Mouse (Mus musculus) midbrain, embryonic 12.5 days (tissue): ENCODE results near the gene Ampd1. TPM values are rescaled to one million over a fixed set of nuclear protein-coding genes. Genes with fewer than 3 reads are reported as not detected.

ENCODE experiments used
- ATAC-seq: fragments of 200-750 bp; cut with Nextera tagmentation; 2 replicates; pipeline ENCODE4 v1.8.0; 2017; ENCODE audit warnings: low read depth, moderate TSS enrichment, moderate library complexity; ENCODE audit not compliant: low FRiP score
- H3K27ac ChIP-seq: fragments of 300-500 bp; sonication (generic); replicated peaks from 2 replicates; pipeline ENCODE4 v1.5.1; 2016; ENCODE audit warnings: mild to moderate bottlenecking
- H3K27me3 ChIP-seq: fragments of 300-500 bp; sonication (generic); 2 replicates; pipeline ENCODE4 v1.6.1; 2016; ENCODE audit warnings: mild to moderate bottlenecking
- H3K36me3 ChIP-seq: fragments of 300-500 bp; sonication (generic); 2 replicates; pipeline ENCODE4 v1.6.1; 2016
- H3K4me1 ChIP-seq: fragments of 300-500 bp; sonication (generic); 2 replicates; pipeline ENCODE4 v1.6.1; 2016
- H3K4me2 ChIP-seq: fragments of 300-500 bp; sonication (generic); replicated peaks from 2 replicates; pipeline ENCODE4 v1.6.1; 2016; ENCODE audit warnings: mild to moderate bottlenecking, moderate library complexity
- H3K4me3 ChIP-seq: fragments of 300-500 bp; sonication (generic); 2 replicates; pipeline ENCODE4 v1.5.1; 2016; ENCODE audit warnings: mild to moderate bottlenecking
- H3K9ac ChIP-seq: fragments of 300-500 bp; sonication (generic); replicated peaks from 2 replicates; pipeline ENCODE4 v1.6.1; 2016; ENCODE audit warnings: mild to moderate bottlenecking, moderate library complexity
- H3K9me3 ChIP-seq: fragments of 300-500 bp; sonication (generic); 2 replicates; pipeline ENCODE4 v1.6.1; 2016; ENCODE audit warnings: mild to moderate bottlenecking
- WGBS: fragments of 180-500 bp; shearing (Covaris S2); methylation state at CpG from one replicate; pipeline ENCODE4 v1.1.7; 2016; 5-methylcytosine and 5-hydroxymethylcytosine counted together
- polyA plus RNA-seq: library from polyadenylated mRNA; unstranded; fragments of >200 nt; fragmentation: Nextera tagmentation; extraction: Ambion mirVana; gene quantifications from 2 replicates; pipeline ENCODE4 v1.2.1, GENCODE M21; 2016

Gene Ampd1
- 0.16 and 0.18 TPM in 2 replicates for polyA plus RNA-seq

GRCm38 (mm10) chr3:103073771-103074170 is at the start of gene Ampd1:
TSS of gene Ampd1 (plus strand) at chr3:103074014.
- H3K4me2 ChIP-seq: no peak within 1 kb of the TSS
- WGBS: 81% methylated on average over 5 of the region's 5 CpGs
- H3K36me3 ChIP-seq: peaks cover 7% of the 10 kb centered on the region
- no peaks in the 10 kb centered on the region for H3K4me1 ChIP-seq
- H3K9ac ChIP-seq: no peak within 1 kb of the TSS
- H3K9me3 ChIP-seq: no peaks in the 10 kb centered on the region
- no peak for ATAC-seq
- no peaks in the 10 kb centered on the region for H3K27me3 ChIP-seq
- no peak within 1 kb of the TSS for H3K4me3 ChIP-seq
- H3K27ac ChIP-seq: no peak within 1 kb of the TSS

DNA sequence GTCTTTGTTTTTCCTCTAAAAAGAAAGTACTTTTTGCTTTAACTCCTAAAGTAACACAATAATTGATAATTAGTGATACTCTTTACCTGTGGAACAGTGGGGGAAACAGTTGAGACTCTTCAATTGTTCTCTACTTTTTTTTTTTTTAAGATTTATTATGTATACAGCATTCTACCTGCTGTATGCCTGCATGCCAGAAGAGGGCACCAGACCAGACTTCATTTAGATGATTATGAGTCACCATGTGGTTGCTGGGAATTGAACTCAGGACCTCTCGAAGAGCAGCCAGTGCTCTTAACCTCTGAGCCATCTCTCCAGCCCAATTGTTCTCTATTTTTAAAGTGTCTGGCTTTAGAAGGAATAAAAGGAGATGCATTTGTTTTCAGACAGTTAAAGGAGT is 47.6 kb upstream of the Ampd1 start:
- Histone ChIP-seq H3K9ac (no peak overlapping the region), H3K27ac (no peak overlapping the region), H3K4me2 (no peak overlapping the region), H3K36me3 (peaks cover 31% of the 10 kb centered on the region), H3K4me1 (peaks cover 8% of the 10 kb centered on the region), H3K27me3 (no peaks in the 10 kb centered on the region), H3K9me3 (no peaks in the 10 kb centered on the region), H3K4me3 (no peak overlapping the region)
- ATAC-seq: no peak
- 90% methylated on average over 1 of the region's 1 CpGs for WGBS

DNA sequence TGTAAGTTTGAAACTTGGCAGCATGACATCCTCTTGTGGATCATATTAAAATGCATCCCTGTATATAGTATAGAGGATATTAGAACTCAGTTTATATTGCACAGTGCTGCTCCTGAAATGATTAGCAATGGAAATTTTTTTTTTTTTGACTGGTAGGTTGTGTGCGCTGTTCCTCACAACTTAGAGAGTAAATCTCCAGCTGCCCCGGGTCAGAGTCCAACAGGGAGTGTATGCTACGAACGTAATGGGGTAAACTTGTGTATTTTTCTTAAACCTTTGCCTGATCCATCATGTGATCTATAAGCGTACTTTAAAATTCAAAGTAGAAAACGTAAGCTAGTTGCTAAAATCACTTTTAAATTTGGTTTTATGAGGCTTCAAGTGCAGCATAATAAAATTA is 33.5 kb upstream of the Ampd1 start:
- Histone ChIP-seq H3K36me3 (peaks cover 52% of the 10 kb centered on the region), H3K9me3 (no peaks in the 10 kb centered on the region), H3K4me1 (no peaks in the 10 kb centered on the region), H3K4me3 (no peak overlapping the region), H3K27me3 (no peaks in the 10 kb centered on the region), H3K9ac (no peak overlapping the region), H3K27ac (no peak overlapping the region), H3K4me2 (no peak overlapping the region)
- WGBS: 97% methylated on average over 6 of the region's 6 CpGs
- ATAC-seq: no peak

DNA sequence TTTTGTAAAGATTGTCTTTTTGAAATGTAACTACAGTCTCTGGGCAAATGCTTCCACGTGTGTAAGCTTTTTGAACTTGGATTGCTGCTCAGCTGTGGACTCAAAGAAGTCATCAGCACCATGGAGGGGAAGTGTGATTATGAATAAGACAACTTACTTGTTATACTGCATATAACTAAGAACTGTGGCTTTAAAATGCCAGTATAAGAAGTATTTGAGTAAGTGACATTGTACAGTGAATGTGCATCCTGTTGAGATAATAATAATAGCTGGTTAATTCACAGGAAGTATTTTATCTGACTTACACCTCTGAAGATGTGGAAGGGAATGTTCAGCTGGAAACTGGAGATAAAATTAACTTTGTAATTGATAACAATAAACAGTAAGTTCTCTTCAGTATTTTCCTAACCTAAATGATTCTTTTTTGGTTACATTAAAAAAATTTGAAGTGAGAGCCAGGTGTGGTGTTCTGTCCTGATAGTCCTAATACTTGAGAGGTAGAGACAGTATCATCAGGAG is 32.9 kb upstream of the Ampd1 start:
- WGBS: 85% methylated on average over 1 of the region's 1 CpGs
- Histone ChIP-seq H3K4me3 (no peak overlapping the region), H3K9ac (no peak overlapping the region), H3K36me3 (peaks cover 59% of the 10 kb centered on the region), H3K9me3 (no peaks in the 10 kb centered on the region), H3K27ac (no peak overlapping the region), H3K4me2 (no peak overlapping the region), H3K27me3 (no peaks in the 10 kb centered on the region), H3K4me1 (no peaks in the 10 kb centered on the region)
- no peak for ATAC-seq

DNA sequence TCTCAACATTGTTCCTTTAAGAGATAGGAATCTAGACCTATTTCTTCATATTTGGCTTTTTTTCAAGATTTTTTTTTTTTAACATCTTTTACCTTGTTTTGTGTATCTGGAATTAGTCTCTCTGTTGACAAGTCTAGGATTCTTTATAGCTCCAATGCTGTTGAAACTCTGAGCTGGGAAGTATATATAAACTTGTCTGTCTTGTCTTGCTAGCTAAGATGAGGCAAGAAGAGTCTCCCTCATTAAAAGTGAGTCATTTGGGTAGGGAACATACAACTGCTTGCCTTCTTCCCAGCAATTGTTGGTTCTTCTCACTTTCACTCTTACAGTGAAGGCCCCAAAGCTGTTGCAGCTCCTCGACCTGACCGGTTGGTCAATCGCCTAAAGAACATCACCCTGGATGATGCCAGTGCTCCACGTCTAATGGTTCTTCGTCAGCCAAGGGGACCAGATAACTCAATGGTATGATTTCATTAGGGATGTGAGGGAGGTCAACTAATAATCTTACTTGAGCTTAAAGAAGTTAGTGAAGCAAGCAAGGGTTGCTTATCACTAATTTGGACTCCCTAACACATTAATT is 17.7 kb upstream of the Ampd1 start:
- 87% methylated on average over 5 of the region's 5 CpGs for WGBS
- Histone ChIP-seq H3K4me2 (no peak overlapping the region), H3K4me3 (no peak overlapping the region), H3K27me3 (no peaks in the 10 kb centered on the region), H3K9me3 (no peaks in the 10 kb centered on the region), H3K27ac (no peak overlapping the region), H3K4me1 (peaks cover 4% of the 10 kb centered on the region), H3K9ac (no peak overlapping the region), H3K36me3 (peaks cover 61% of the 10 kb centered on the region)
- no peak for ATAC-seq

GRCm38 (mm10) chr3:103057752-103058151 is 16.1 kb upstream of the Ampd1 start:
- peak; percentile 82 for ATAC-seq
- Histone ChIP-seq H3K9ac (no peak overlapping the region), H3K9me3 (no peaks in the 10 kb centered on the region), H3K27me3 (no peaks in the 10 kb centered on the region), H3K36me3 (peaks cover 61% of the 10 kb centered on the region), H3K4me1 (peaks cover 4% of the 10 kb centered on the region), H3K4me2 (peak overlapping the region; percentile 83), H3K27ac (peak overlapping the region; percentile 70), H3K4me3 (peak overlapping the region; percentile 84)
- WGBS: 2% methylated on average over 10 of the region's 10 CpGs

GRCm38 (mm10) chr3:103058207-103059157 is 15.3 kb upstream of the Ampd1 start, which contains the start of gene Nras:
TSS of gene Nras (plus strand) at chr3:103058285.
- Histone ChIP-seq H3K27me3 (no peaks in the 10 kb centered on the region), H3K4me3 (peak within 1 kb of the TSS; percentile 84), H3K36me3 (peaks cover 63% of the 10 kb centered on the region), H3K9me3 (no peaks in the 10 kb centered on the region), H3K4me2 (peak within 1 kb of the TSS; percentile 83), H3K9ac (peak within 1 kb of the TSS; percentile 91), H3K27ac (peak within 1 kb of the TSS; percentile 95), H3K4me1 (peaks cover 4% of the 10 kb centered on the region)
- WGBS: 3% methylated on average over 46 of the region's 46 CpGs
- peak; percentile 98 for ATAC-seq

DNA sequence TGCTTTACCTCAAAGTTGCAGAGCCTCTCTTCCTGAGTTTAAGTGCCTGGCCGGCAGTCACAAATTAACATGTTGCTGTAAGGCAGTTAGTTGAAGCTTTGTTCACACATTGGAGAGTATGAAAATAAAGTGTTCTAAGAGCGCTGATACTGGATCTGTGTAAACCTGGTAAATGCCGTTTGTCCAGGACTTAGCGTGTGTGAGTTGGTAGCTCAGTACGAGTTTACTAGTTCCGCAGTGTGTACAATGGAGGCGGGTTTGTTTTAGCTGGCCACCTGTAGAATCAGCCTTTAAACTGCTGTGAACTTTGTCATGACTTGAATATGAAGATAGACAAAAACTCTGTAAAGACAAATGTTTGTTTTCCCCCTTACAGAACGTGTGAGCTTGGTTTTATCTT is 6.9 kb upstream of the Ampd1 start:
- H3K27me3 ChIP-seq: no peaks in the 10 kb centered on the region
- H3K4me3 ChIP-seq: no peak overlapping the region
- H3K9ac ChIP-seq: no peak overlapping the region
- no peak for ATAC-seq
- WGBS: 93% methylated on average over 8 of the region's 8 CpGs
- H3K4me2 ChIP-seq: no peak overlapping the region
- H3K36me3 ChIP-seq: peaks cover 70% of the 10 kb centered on the region
- no peaks in the 10 kb centered on the region for H3K4me1 ChIP-seq
- H3K27ac ChIP-seq: no peak overlapping the region
- no peaks in the 10 kb centered on the region for H3K9me3 ChIP-seq

- 96% methylated on average over 6 of the region's 6 CpGs for WGBS
- ATAC-seq: no peak
- no peak overlapping the region for H3K9ac ChIP-seq
- no peak overlapping the region for H3K4me2 ChIP-seq
- H3K27ac ChIP-seq: no peak overlapping the region
- H3K4me3 ChIP-seq: no peak overlapping the region
- H3K4me1 ChIP-seq: no peaks in the 10 kb centered on the region
- H3K9me3 ChIP-seq: no peaks in the 10 kb centered on the region
- no peaks in the 10 kb centered on the region for H3K27me3 ChIP-seq
- H3K36me3 ChIP-seq: peaks cover 50% of the 10 kb centered on the region
Measured at GRCm38 (mm10) chr3:103068971-103069370, 4.8 kb upstream of the Ampd1 start.

DNA sequence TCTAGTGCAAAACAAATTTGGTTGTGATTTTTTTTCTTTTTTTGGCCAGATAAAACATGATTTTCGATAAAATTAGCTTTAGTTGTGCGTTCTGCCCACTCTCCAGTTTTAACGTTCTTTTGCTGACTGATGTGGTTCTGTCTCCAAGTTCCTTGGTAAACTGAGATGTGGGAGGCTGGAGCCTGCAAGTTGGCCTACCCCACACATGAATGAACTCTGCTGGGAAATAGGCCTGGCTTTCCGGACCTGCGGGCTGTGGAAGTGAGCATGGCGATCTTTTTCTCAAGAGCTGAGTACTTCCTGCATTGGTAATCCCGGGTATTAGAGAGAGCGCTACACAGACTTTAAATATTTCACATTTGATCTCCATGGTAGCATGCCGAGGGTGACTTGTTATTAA is 2.1 kb downstream of the Ampd1 start:
- no peaks in the 10 kb centered on the region for H3K9me3 ChIP-seq
- H3K27ac ChIP-seq: no peak overlapping the region
- no peak overlapping the region for H3K9ac ChIP-seq
- H3K4me3 ChIP-seq: no peak overlapping the region
- ATAC-seq: no peak
- 90% methylated on average over 9 of the region's 9 CpGs for WGBS
- H3K27me3 ChIP-seq: no peaks in the 10 kb centered on the region
- H3K4me2 ChIP-seq: no peak overlapping the region
- H3K36me3 ChIP-seq: no peaks in the 10 kb centered on the region
- no peaks in the 10 kb centered on the region for H3K4me1 ChIP-seq

DNA sequence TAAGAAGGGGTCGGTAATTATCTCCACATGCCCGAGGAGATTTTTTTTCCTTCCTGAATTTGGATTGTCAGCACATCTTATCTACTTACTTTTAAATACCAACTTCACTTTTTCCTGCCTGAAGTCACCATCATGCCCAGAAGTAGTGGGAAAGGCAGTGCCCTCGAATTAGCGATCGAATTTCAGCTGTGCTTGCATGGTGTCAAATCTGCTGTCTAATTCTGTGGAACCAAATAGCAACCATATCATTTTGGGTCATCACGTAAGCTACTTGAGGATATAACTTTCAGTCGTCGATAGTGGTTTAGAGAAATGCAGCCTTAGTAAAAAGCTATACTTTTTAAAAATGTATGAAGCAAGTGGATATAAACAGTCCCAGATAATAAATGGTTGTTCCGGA is 2.7 kb downstream of the Ampd1 start:
- H3K9ac ChIP-seq: no peak overlapping the region
- H3K27ac ChIP-seq: no peak overlapping the region
- no peaks in the 10 kb centered on the region for H3K36me3 ChIP-seq
- no peak overlapping the region for H3K4me3 ChIP-seq
- ATAC-seq: no peak
- H3K27me3 ChIP-seq: no peaks in the 10 kb centered on the region
- WGBS: 95% methylated on average over 9 of the region's 9 CpGs
- no peaks in the 10 kb centered on the region for H3K4me1 ChIP-seq
- H3K9me3 ChIP-seq: no peaks in the 10 kb centered on the region
- H3K4me2 ChIP-seq: no peak overlapping the region

DNA sequence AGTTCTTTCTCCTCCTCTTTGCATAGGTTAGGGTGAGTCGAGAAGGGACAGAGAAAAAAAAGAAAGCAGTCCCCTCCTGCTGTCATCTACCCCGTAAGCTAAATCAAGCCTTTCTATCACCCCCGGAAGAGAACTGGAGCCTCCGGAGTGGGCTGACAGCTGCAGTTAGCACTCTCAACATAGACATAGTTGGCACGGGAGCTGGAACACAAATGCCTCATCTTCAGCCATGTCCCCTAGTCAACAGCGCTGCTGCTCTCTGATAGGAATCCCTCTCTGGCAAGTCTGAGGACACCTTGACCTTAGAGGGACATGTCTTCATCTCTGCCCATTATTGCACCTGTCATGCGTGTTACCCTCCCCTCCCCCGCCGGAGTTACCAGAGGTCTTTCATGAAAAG is 5.5 kb downstream of the Ampd1 start:
- Histone ChIP-seq H3K4me1 (no peaks in the 10 kb centered on the region), H3K9me3 (no peaks in the 10 kb centered on the region), H3K36me3 (no peaks in the 10 kb centered on the region), H3K27me3 (no peaks in the 10 kb centered on the region), H3K4me3 (no peak overlapping the region), H3K4me2 (no peak overlapping the region), H3K9ac (no peak overlapping the region), H3K27ac (no peak overlapping the region)
- 86% methylated on average over 9 of the region's 9 CpGs for WGBS
- ATAC-seq: no peak
